Mouse (Mus musculus): ENCODE measurements around the gene Slc4a8. TPM values are rescaled to one million over a fixed set of nuclear protein-coding genes. Genes with fewer than 3 reads are reported as not detected.

The Slc4a8 gene
- polyA plus RNA-seq, 1 experiment: 30.1 TPM

- WGBS: 15% methylated on average over 11 of the region's 11 CpGs
Observed at GRCm38 (mm10) chr15:100754805-100755497, 6.6 kb upstream of the Slc4a8 start.

GRCm38 (mm10) chr15:100755498-100755859 lies 6.1 kb upstream of the Slc4a8 start:
- no peaks in the 10 kb centered on the region for H3K27me3 ChIP-seq (ENCODE audit: control insufficient read depth, insufficient read depth, low read length)
- 40% methylated on average over 6 of the region's 8 CpGs for WGBS
- H3K27ac ChIP-seq (ENCODE audit: insufficient read depth, low read length): no peak overlapping the region
- no peak overlapping the region for H3K4me3 ChIP-seq (replicated peaks; ENCODE audit: insufficient read depth, low read depth, low read length)
- no peak for DNase-seq
- peaks cover 2% of the 10 kb centered on the region; the same call in 1 of the 2 replicates for H3K4me1 ChIP-seq (ENCODE audit: control insufficient read depth, insufficient read depth, low read length)
- TF ChIP-seq CTCF (IDR thresholded peaks at IDR 0.05; ENCODE audit: borderline replicate concordance, insufficient read depth, low read depth, low read length) (no peak), POLR2A (IDR thresholded peaks at IDR 0.05; ENCODE audit: borderline replicate concordance, insufficient read depth, low read length) (no peak)

More at GRCm38 (mm10) chr15:100754805-100755497, 6.6 kb upstream of the Slc4a8 start:
- Histone ChIP-seq H3K4me3 (replicated peaks; ENCODE audit: insufficient read depth, low read depth, low read length) (no peak overlapping the region), H3K27ac (ENCODE audit: insufficient read depth, low read length) (no peak overlapping the region), H3K4me1 (ENCODE audit: control insufficient read depth, insufficient read depth, low read length) (peaks cover 2% of the 10 kb centered on the region; the same call in 1 of the 2 replicates), H3K27me3 (ENCODE audit: control insufficient read depth, insufficient read depth, low read length) (no peaks in the 10 kb centered on the region)
- no peak for DNase-seq
- TF ChIP-seq POLR2A (IDR thresholded peaks at IDR 0.05; ENCODE audit: borderline replicate concordance, insufficient read depth, low read length): no peak
- peak; percentile 41; the same call in 1 of the 2 replicates for TF ChIP-seq CTCF (IDR thresholded peaks at IDR 0.05; ENCODE audit: borderline replicate concordance, insufficient read depth, low read depth, low read length)

GRCm38 (mm10) chr15:100755881-100756624 lies 5.5 kb upstream of the Slc4a8 start:
- no peaks in the 10 kb centered on the region for H3K27me3 ChIP-seq (ENCODE audit: control insufficient read depth, insufficient read depth, low read length)
- no peak overlapping the region for H3K27ac ChIP-seq (ENCODE audit: insufficient read depth, low read length)
- H3K4me1 ChIP-seq (ENCODE audit: control insufficient read depth, insufficient read depth, low read length): peaks cover 2% of the 10 kb centered on the region; the same call in 1 of the 2 replicates
- no peak for DNase-seq
- no peak overlapping the region for H3K4me3 ChIP-seq (replicated peaks; ENCODE audit: insufficient read depth, low read depth, low read length)
- WGBS: 55% methylated on average over 3 of the region's 3 CpGs
- TF ChIP-seq POLR2A (IDR thresholded peaks at IDR 0.05; ENCODE audit: borderline replicate concordance, insufficient read depth, low read length) (no peak), CTCF (IDR thresholded peaks at IDR 0.05; ENCODE audit: borderline replicate concordance, insufficient read depth, low read depth, low read length) (no peak)

- DNase-seq: peak; percentile 73 to 77
- no peaks in the 10 kb centered on the region for H3K27me3 ChIP-seq (ENCODE audit: control insufficient read depth, insufficient read depth, low read length)
- no peak for TF ChIP-seq POLR2A (IDR thresholded peaks at IDR 0.05; ENCODE audit: borderline replicate concordance, insufficient read depth, low read length)
- peak; percentile 87 for TF ChIP-seq CTCF (IDR thresholded peaks at IDR 0.05; ENCODE audit: borderline replicate concordance, insufficient read depth, low read depth, low read length)
- H3K4me3 ChIP-seq (replicated peaks; ENCODE audit: insufficient read depth, low read depth, low read length): peak overlapping the region; percentile 40
- under 1% methylated on average over 7 of the region's 7 CpGs for WGBS
- H3K27ac ChIP-seq (ENCODE audit: insufficient read depth, low read length): no peak overlapping the region
- peaks cover 3% of the 10 kb centered on the region; the same call in 1 of the 2 replicates for H3K4me1 ChIP-seq (ENCODE audit: control insufficient read depth, insufficient read depth, low read length)
Observed at GRCm38 (mm10) chr15:100757527-100757978, 4.0 kb upstream of the Slc4a8 start.

GRCm38 (mm10) chr15:100759286-100759685 lies 2.3 kb upstream of the Slc4a8 start:
- no peak overlapping the region for H3K4me3 ChIP-seq (replicated peaks; ENCODE audit: insufficient read depth, low read depth, low read length)
- no peak for DNase-seq
- 80% methylated on average over 10 of the region's 10 CpGs for WGBS
- H3K27me3 ChIP-seq (ENCODE audit: control insufficient read depth, insufficient read depth, low read length): no peaks in the 10 kb centered on the region
- no peak overlapping the region for H3K27ac ChIP-seq (ENCODE audit: insufficient read depth, low read length)
- peaks cover 13% of the 10 kb centered on the region for H3K4me1 ChIP-seq (ENCODE audit: control insufficient read depth, insufficient read depth, low read length)
- TF ChIP-seq CTCF (IDR thresholded peaks at IDR 0.05; ENCODE audit: borderline replicate concordance, insufficient read depth, low read depth, low read length) (no peak), POLR2A (IDR thresholded peaks at IDR 0.05; ENCODE audit: borderline replicate concordance, insufficient read depth, low read length) (no peak)

GRCm38 (mm10) chr15:100761036-100761418 lies 520 bp upstream of the Slc4a8 start:
- Histone ChIP-seq H3K27me3 (ENCODE audit: control insufficient read depth, insufficient read depth, low read length) (no peaks in the 10 kb centered on the region), H3K4me3 (replicated peaks; ENCODE audit: insufficient read depth, low read depth, low read length) (peak overlapping the region; percentile 58), H3K27ac (ENCODE audit: insufficient read depth, low read length) (peak overlapping the region; percentile 37; the same call in 1 of the 2 replicates), H3K4me1 (ENCODE audit: control insufficient read depth, insufficient read depth, low read length) (peaks cover 14% of the 10 kb centered on the region)
- WGBS: 9% methylated on average over 9 of the region's 9 CpGs
- no peak for DNase-seq
- TF ChIP-seq CTCF (IDR thresholded peaks at IDR 0.05; ENCODE audit: borderline replicate concordance, insufficient read depth, low read depth, low read length): no peak
- TF ChIP-seq POLR2A (IDR thresholded peaks at IDR 0.05; ENCODE audit: borderline replicate concordance, insufficient read depth, low read length): no peak

- whole genome bisulfite sequencing: 15% methylated on average over 8 of the region's 8 CpGs
Observed at GRCm38 (mm10) chr15:100762649-100763048, 1.1 kb downstream of the Slc4a8 start.

More at GRCm38 (mm10) chr15:100762649-100763048, 1.1 kb downstream of the Slc4a8 start:
- TF ChIP-seq CTCF (IDR thresholded peaks at IDR 0.05; ENCODE audit: borderline replicate concordance, insufficient read depth, low read depth, low read length) (no peak), POLR2A (IDR thresholded peaks at IDR 0.05; ENCODE audit: borderline replicate concordance, insufficient read depth, low read length) (no peak)
- H3K27me3 ChIP-seq (ENCODE audit: control insufficient read depth, insufficient read depth, low read length): no peaks in the 10 kb centered on the region
- H3K4me1 ChIP-seq (ENCODE audit: control insufficient read depth, insufficient read depth, low read length): peaks cover 12% of the 10 kb centered on the region
- peak overlapping the region; percentile 58 for H3K4me3 ChIP-seq (replicated peaks; ENCODE audit: insufficient read depth, low read depth, low read length)
- DNase-seq: peak in 1 of 2 experiments; percentile 31
- H3K27ac ChIP-seq (ENCODE audit: insufficient read depth, low read length): no peak overlapping the region
